Mouse (Mus musculus): Measurements from ENCODE around the gene Pacsin2. TPM values are rescaled to one million over a fixed set of nuclear protein-coding genes. Genes with fewer than 3 reads are reported as not detected.

Pacsin2 gene
- polyA plus RNA-seq, 1 experiment from 2014 or later, result 26.9 TPM

- H3K4me1 ChIP-seq (ENCODE audit: control insufficient read depth, insufficient read depth, low read depth, low read length), result peaks cover 13% of the 10 kb centered on the region
- no peak for ATAC-seq
Observed at GRCm38 (mm10) chr15:83422299-83422981, 42.0 kb downstream of the Pacsin2 start.

DNA sequence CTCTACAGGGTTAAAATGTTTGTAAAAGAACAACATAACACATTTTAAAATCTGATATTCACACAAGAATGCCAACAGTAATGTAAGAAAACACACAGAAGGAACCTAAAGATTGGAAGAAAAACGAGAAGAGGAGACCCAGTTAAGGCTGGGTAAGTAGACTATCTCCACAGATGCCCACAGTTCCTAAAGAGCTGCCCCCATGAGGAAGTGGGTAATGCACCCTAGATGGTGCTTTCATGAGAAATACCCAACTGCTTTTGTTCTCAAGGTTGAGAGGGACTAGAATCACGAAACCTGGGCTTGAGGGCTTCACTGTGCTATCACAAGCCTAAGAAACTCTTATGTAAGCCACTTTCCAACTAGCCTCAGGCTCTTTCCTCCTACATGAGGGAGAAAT, 44.8 kb downstream of the Pacsin2 start:
- H3K4me1 ChIP-seq (ENCODE audit: control insufficient read depth, insufficient read depth, low read depth, low read length), result peaks cover 2% of the 10 kb centered on the region; the same call in 1 of the 2 replicates
- H3K4me3 ChIP-seq (ENCODE audit: low read length), result no peak overlapping the region
- H3K27me3 ChIP-seq (replicated peaks; ENCODE audit: control insufficient read depth, insufficient read depth, low read length), result no peaks in the 10 kb centered on the region
- H3K36me3 ChIP-seq (ENCODE audit: control insufficient read depth, insufficient read depth, low read length), result no peaks in the 10 kb centered on the region
- WGBS, result 88% methylated on average over 2 of the region's 2 CpGs
- no peak overlapping the region for H3K27ac ChIP-seq (ENCODE audit: low read depth, low read length)
- ATAC-seq, result no peak
- H3K9me3 ChIP-seq (ENCODE audit: control insufficient read depth, low read length), result no peaks in the 10 kb centered on the region
- H3K9ac ChIP-seq (ENCODE audit: low read depth, low read length), result no peak overlapping the region
- H3K4me2 ChIP-seq (ENCODE audit: low read length), result no peak overlapping the region

More at GRCm38 (mm10) chr15:83422299-83422981, 42.0 kb downstream of the Pacsin2 start:
- Histone ChIP-seq H3K27ac (ENCODE audit: low read depth, low read length) (no peak overlapping the region), H3K4me3 (ENCODE audit: low read length) (no peak overlapping the region), H3K9me3 (ENCODE audit: control insufficient read depth, low read length) (no peaks in the 10 kb centered on the region), H3K27me3 (replicated peaks; ENCODE audit: control insufficient read depth, insufficient read depth, low read length) (no peaks in the 10 kb centered on the region), H3K36me3 (ENCODE audit: control insufficient read depth, insufficient read depth, low read length) (no peaks in the 10 kb centered on the region), H3K9ac (ENCODE audit: low read depth, low read length) (no peak overlapping the region), H3K4me2 (ENCODE audit: low read length) (no peak overlapping the region)
- WGBS, result 89% methylated on average over 15 of the region's 15 CpGs

GRCm38 (mm10) chr15:83418685-83419084, 45.7 kb downstream of the Pacsin2 start:
- H3K36me3 ChIP-seq (ENCODE audit: control insufficient read depth, insufficient read depth, low read length), result no peaks in the 10 kb centered on the region
- H3K9me3 ChIP-seq (ENCODE audit: control insufficient read depth, low read length), result no peaks in the 10 kb centered on the region
- H3K27ac ChIP-seq (ENCODE audit: low read depth, low read length), result no peak overlapping the region
- ATAC-seq, result no peak
- no peak overlapping the region for H3K4me3 ChIP-seq (ENCODE audit: low read length)
- peaks cover 2% of the 10 kb centered on the region; the same call in 1 of the 2 replicates for H3K4me1 ChIP-seq (ENCODE audit: control insufficient read depth, insufficient read depth, low read depth, low read length)
- H3K27me3 ChIP-seq (replicated peaks; ENCODE audit: control insufficient read depth, insufficient read depth, low read length), result no peaks in the 10 kb centered on the region
- H3K4me2 ChIP-seq (ENCODE audit: low read length), result no peak overlapping the region
- H3K9ac ChIP-seq (ENCODE audit: low read depth, low read length), result no peak overlapping the region

- Histone ChIP-seq H3K27ac (ENCODE audit: low read depth, low read length) (no peak overlapping the region), H3K4me3 (ENCODE audit: low read length) (no peak overlapping the region), H3K9me3 (ENCODE audit: control insufficient read depth, low read length) (no peaks in the 10 kb centered on the region), H3K27me3 (replicated peaks; ENCODE audit: control insufficient read depth, insufficient read depth, low read length) (no peaks in the 10 kb centered on the region), H3K36me3 (ENCODE audit: control insufficient read depth, insufficient read depth, low read length) (no peaks in the 10 kb centered on the region), H3K4me1 (ENCODE audit: control insufficient read depth, insufficient read depth, low read depth, low read length) (peaks cover 2% of the 10 kb centered on the region; the same call in 1 of the 2 replicates), H3K4me2 (ENCODE audit: low read length) (no peak overlapping the region), H3K9ac (ENCODE audit: low read depth, low read length) (no peak overlapping the region)
- no peak for ATAC-seq
- 85% methylated on average over 6 of the region's 6 CpGs for WGBS
Observed at GRCm38 (mm10) chr15:83417916-83418315, 46.5 kb downstream of the Pacsin2 start.

- Histone ChIP-seq H3K4me2 (ENCODE audit: low read length) (no peak overlapping the region), H3K4me1 (ENCODE audit: control insufficient read depth, insufficient read depth, low read depth, low read length) (peaks cover 2% of the 10 kb centered on the region; the same call in 1 of the 2 replicates), H3K27me3 (replicated peaks; ENCODE audit: control insufficient read depth, insufficient read depth, low read length) (no peaks in the 10 kb centered on the region), H3K27ac (ENCODE audit: low read depth, low read length) (no peak overlapping the region), H3K36me3 (ENCODE audit: control insufficient read depth, insufficient read depth, low read length) (no peaks in the 10 kb centered on the region), H3K9ac (ENCODE audit: low read depth, low read length) (no peak overlapping the region), H3K9me3 (ENCODE audit: control insufficient read depth, low read length) (no peaks in the 10 kb centered on the region), H3K4me3 (ENCODE audit: low read length) (no peak overlapping the region)
- ATAC-seq, result no peak
- 79% methylated on average over 7 of the region's 7 CpGs for WGBS
Observed at GRCm38 (mm10) chr15:83417407-83417806, 47.0 kb downstream of the Pacsin2 start.

GRCm38 (mm10) chr15:83415391-83415790, 49.0 kb downstream of the Pacsin2 start:
- H3K4me2 ChIP-seq (ENCODE audit: low read length), result no peak overlapping the region
- no peak overlapping the region for H3K27ac ChIP-seq (ENCODE audit: low read depth, low read length)
- no peak overlapping the region for H3K4me3 ChIP-seq (ENCODE audit: low read length)
- no peak overlapping the region for H3K9ac ChIP-seq (ENCODE audit: low read depth, low read length)
- peaks cover 2% of the 10 kb centered on the region; the same call in 1 of the 2 replicates for H3K4me1 ChIP-seq (ENCODE audit: control insufficient read depth, insufficient read depth, low read depth, low read length)
- H3K27me3 ChIP-seq (replicated peaks; ENCODE audit: control insufficient read depth, insufficient read depth, low read length), result no peaks in the 10 kb centered on the region
- no peaks in the 10 kb centered on the region for H3K9me3 ChIP-seq (ENCODE audit: control insufficient read depth, low read length)
- ATAC-seq, result no peak
- no peaks in the 10 kb centered on the region for H3K36me3 ChIP-seq (ENCODE audit: control insufficient read depth, insufficient read depth, low read length)
- 84% methylated on average over 6 of the region's 6 CpGs for WGBS

DNA sequence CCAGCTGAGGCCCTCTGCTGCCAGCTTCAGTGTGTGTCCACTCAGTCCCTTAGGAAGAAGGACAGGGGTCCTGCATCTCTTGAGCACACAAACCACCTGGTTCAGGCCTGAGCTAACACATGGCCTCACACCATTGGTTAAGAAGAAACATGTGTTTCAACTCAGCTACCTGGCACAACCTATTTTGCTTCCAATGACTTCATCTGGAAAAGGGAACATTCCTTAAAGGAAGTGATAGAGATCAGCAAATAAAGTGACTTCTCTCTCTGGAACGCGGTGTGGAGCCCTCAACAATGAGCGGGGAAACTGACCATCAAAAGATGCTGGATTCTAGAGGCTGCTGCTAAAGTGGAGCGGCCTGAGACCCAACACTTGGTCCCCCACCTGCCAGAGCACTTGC, 52.8 kb downstream of the Pacsin2 start:
- Histone ChIP-seq H3K4me3 (ENCODE audit: low read length) (no peak overlapping the region), H3K4me1 (ENCODE audit: control insufficient read depth, insufficient read depth, low read depth, low read length) (no peaks in the 10 kb centered on the region), H3K36me3 (ENCODE audit: control insufficient read depth, insufficient read depth, low read length) (no peaks in the 10 kb centered on the region), H3K9me3 (ENCODE audit: control insufficient read depth, low read length) (no peaks in the 10 kb centered on the region), H3K27me3 (replicated peaks; ENCODE audit: control insufficient read depth, insufficient read depth, low read length) (no peaks in the 10 kb centered on the region), H3K4me2 (ENCODE audit: low read length) (no peak overlapping the region), H3K9ac (ENCODE audit: low read depth, low read length) (no peak overlapping the region), H3K27ac (ENCODE audit: low read depth, low read length) (no peak overlapping the region)
- no peak for ATAC-seq
- 87% methylated on average over 4 of the region's 4 CpGs for WGBS

GRCm38 (mm10) chr15:83410735-83411134, 53.7 kb downstream of the Pacsin2 start:
- Histone ChIP-seq H3K36me3 (ENCODE audit: control insufficient read depth, insufficient read depth, low read length) (no peaks in the 10 kb centered on the region), H3K4me1 (ENCODE audit: control insufficient read depth, insufficient read depth, low read depth, low read length) (no peaks in the 10 kb centered on the region), H3K4me3 (ENCODE audit: low read length) (no peak overlapping the region), H3K9me3 (ENCODE audit: control insufficient read depth, low read length) (no peaks in the 10 kb centered on the region), H3K27ac (ENCODE audit: low read depth, low read length) (no peak overlapping the region), H3K4me2 (ENCODE audit: low read length) (no peak overlapping the region), H3K27me3 (replicated peaks; ENCODE audit: control insufficient read depth, insufficient read depth, low read length) (no peaks in the 10 kb centered on the region), H3K9ac (ENCODE audit: low read depth, low read length) (no peak overlapping the region)
- ATAC-seq, result no peak
- 94% methylated on average over 4 of the region's 4 CpGs for WGBS

GRCm38 (mm10) chr15:83410270-83410669, 54.1 kb downstream of the Pacsin2 start:
- 79% methylated on average over 6 of the region's 6 CpGs for WGBS
- no peak overlapping the region for H3K4me3 ChIP-seq (ENCODE audit: low read length)
- H3K27me3 ChIP-seq (replicated peaks; ENCODE audit: control insufficient read depth, insufficient read depth, low read length), result no peaks in the 10 kb centered on the region
- H3K9ac ChIP-seq (ENCODE audit: low read depth, low read length), result no peak overlapping the region
- H3K4me2 ChIP-seq (ENCODE audit: low read length), result no peak overlapping the region
- no peaks in the 10 kb centered on the region for H3K4me1 ChIP-seq (ENCODE audit: control insufficient read depth, insufficient read depth, low read depth, low read length)
- ATAC-seq, result no peak
- no peaks in the 10 kb centered on the region for H3K9me3 ChIP-seq (ENCODE audit: control insufficient read depth, low read length)
- H3K27ac ChIP-seq (ENCODE audit: low read depth, low read length), result no peak overlapping the region
- no peaks in the 10 kb centered on the region for H3K36me3 ChIP-seq (ENCODE audit: control insufficient read depth, insufficient read depth, low read length)
